Mouse (Mus musculus) liver, adult 2 months (tissue): ENCODE measurements at regions not wholly inside any gene's neighbourhood (a gene's known extent, or its start where the extent isn't known, plus 50 kb on each side); places are given as distances from the start of the nearest gene placed in this dataset.

Experiments used
- DNase-seq: peaks from one replicate; pipeline ENCODE4 v3.0.0-alpha.2; 2011; ENCODE audit warnings: low read depth, low spot score; ENCODE audit errors: extremely low read depth
- H3K27ac ChIP-seq: fragments of 200-500 bp; replicated peaks from 2 replicates; pipeline ENCODE4 v1.5.1; 2012; ENCODE audit warnings: low read depth, mild to moderate bottlenecking, control low read depth, inconsistent platforms, low read length; ENCODE audit not compliant: insufficient read depth
- H3K27me3 ChIP-seq: fragments of 200-500 bp; 2 replicates; pipeline ENCODE4 v1.6.1; 2012; ENCODE audit warnings: mild to moderate bottlenecking, moderate library complexity, low read length, inconsistent platforms; ENCODE audit not compliant: control insufficient read depth, insufficient read depth
- H3K36me3 ChIP-seq: fragments of 200-500 bp; 2 replicates; pipeline ENCODE4 v1.6.1; 2012; ENCODE audit warnings: low read length, inconsistent platforms; ENCODE audit not compliant: control insufficient read depth, insufficient read depth
- H3K4me1 ChIP-seq: fragments of 200-500 bp; 2 replicates; pipeline ENCODE4 v1.6.1; 2011; ENCODE audit warnings: low read length; ENCODE audit not compliant: control insufficient read depth, insufficient read depth
- H3K4me3 ChIP-seq: fragments of 200-500 bp; 2 replicates; pipeline ENCODE4 v1.5.1; 2011; ENCODE audit warnings: low read depth, mild to moderate bottlenecking, control low read depth, low read length, moderate library complexity; ENCODE audit not compliant: insufficient read depth
- H3K79me2 ChIP-seq: fragments of 200-500 bp; 2 replicates; pipeline ENCODE4 v1.6.1; 2012; ENCODE audit warnings: inconsistent platforms, mild to moderate bottlenecking, low read length, moderate library complexity; ENCODE audit not compliant: control insufficient read depth, insufficient read depth
- H3K9ac ChIP-seq: fragments of 200-500 bp; 2 replicates; pipeline ENCODE4 v1.6.1; 2012; ENCODE audit warnings: low read depth, mild to moderate bottlenecking, control low read depth, inconsistent platforms, low read length
- CTCF ChIP-seq: fragments of 200-500 bp; IDR thresholded peaks from 2 replicates; pipeline ENCODE4 v1.5.1; 2011; ENCODE audit warnings: low read depth, low read length, control low read depth
- POLR2A ChIP-seq: fragments of 200-500 bp; IDR thresholded peaks from 2 replicates; pipeline ENCODE4 v1.6.1; 2011; ENCODE audit warnings: low read length, control low read depth; ENCODE audit not compliant: insufficient read depth; ENCODE audit errors: extremely low read depth
- WGBS: fragments of 180-500 bp; shearing (Covaris S2); methylation state at CpG from one replicate; pipeline ENCODE4 v1.1.7; 2018; 5-methylcytosine and 5-hydroxymethylcytosine counted together

GRCm38 (mm10) chr1:186540070-186540469, 165.7 kb downstream of the Tgfb2 start:
- WGBS: 96% methylated on average over 2 of the region's 2 CpGs

DNA sequence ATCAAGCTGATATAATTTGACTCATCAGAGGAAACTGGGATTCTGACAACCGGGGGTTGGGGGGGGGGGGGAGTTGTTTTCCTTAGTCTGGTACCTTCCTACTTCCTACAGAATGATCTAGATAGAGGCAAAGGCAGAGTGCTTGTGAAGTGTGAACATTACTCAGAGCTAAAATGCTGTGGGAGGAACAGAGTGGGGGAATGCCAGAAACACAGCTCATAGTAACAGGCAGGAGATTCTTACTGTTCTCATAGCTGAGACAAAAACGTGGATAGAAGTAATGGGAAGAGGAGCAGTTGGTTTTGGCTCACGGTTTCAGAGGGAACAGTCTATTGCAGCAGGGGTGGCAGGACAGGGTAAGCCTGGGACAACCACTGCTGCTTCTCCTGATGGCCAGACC, 167.6 kb downstream of the Tgfb2 start:
- TF ChIP-seq POLR2A: no peak
- 71% methylated on average over 3 of the region's 3 CpGs for WGBS
- Histone ChIP-seq H3K27ac (no peak overlapping the region), H3K4me1 (no peaks in the 10 kb centered on the region), H3K36me3 (no peaks in the 10 kb centered on the region), H3K4me3 (no peak overlapping the region), H3K79me2 (no peaks in the 10 kb centered on the region), H3K9ac (no peak overlapping the region), H3K27me3 (no peaks in the 10 kb centered on the region)
- no peak for DNase-seq

More at GRCm38 (mm10) chr1:186540070-186540469, 165.7 kb downstream of the Tgfb2 start:
- no peak for DNase-seq
- Histone ChIP-seq H3K79me2 (no peaks in the 10 kb centered on the region), H3K4me1 (no peaks in the 10 kb centered on the region), H3K27me3 (0 out of 2 replicates have a peak, but pooled peaks cover 2% of the 10 kb centered on the region), H3K36me3 (no peaks in the 10 kb centered on the region), H3K4me3 (no peak overlapping the region), H3K9ac (no peak overlapping the region), H3K27ac (no peak overlapping the region)
- no peak for TF ChIP-seq CTCF
- TF ChIP-seq POLR2A: no peak

- 85% methylated on average over 6 of the region's 6 CpGs for WGBS
- H3K4me3 ChIP-seq: no peak overlapping the region
- H3K9ac ChIP-seq: no peak overlapping the region
- TF ChIP-seq POLR2A: no peak
- TF ChIP-seq CTCF: no peak
- no peak overlapping the region for H3K27ac ChIP-seq
- H3K27me3 ChIP-seq: no peaks in the 10 kb centered on the region
- H3K79me2 ChIP-seq: no peaks in the 10 kb centered on the region
- no peaks in the 10 kb centered on the region for H3K36me3 ChIP-seq
- DNase-seq: no peak
- no peaks in the 10 kb centered on the region for H3K4me1 ChIP-seq
Observed at GRCm38 (mm10) chr1:186515976-186516375, 189.8 kb downstream of the Tgfb2 start.

DNA sequence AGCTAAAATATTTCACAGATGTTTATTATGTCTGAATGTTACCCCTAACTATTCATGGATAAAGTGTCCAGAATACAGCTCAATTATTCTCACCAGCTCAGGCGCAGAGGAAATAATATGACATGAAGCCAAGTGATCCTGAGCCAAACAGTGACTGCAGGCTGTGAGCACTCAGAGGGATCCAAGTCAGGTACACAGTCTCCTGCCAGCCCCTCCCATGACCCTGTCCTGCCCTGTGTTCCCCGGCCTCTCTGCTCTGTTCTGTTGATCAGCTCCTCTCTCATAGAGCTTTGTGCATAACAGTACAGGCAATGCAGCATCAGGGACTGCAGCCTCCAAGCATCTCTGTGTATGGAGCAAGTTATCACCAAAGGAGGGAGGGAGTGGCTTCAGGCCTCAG, 190.7 kb downstream of the Tgfb2 start:
- Histone ChIP-seq H3K79me2 (no peaks in the 10 kb centered on the region), H3K27me3 (no peaks in the 10 kb centered on the region), H3K27ac (no peak overlapping the region), H3K4me1 (no peaks in the 10 kb centered on the region), H3K9ac (no peak overlapping the region), H3K36me3 (no peaks in the 10 kb centered on the region), H3K4me3 (no peak overlapping the region)
- TF ChIP-seq CTCF (no peak), POLR2A (no peak)
- DNase-seq: no peak
- WGBS: 59% methylated on average over 2 of the region's 2 CpGs

DNA sequence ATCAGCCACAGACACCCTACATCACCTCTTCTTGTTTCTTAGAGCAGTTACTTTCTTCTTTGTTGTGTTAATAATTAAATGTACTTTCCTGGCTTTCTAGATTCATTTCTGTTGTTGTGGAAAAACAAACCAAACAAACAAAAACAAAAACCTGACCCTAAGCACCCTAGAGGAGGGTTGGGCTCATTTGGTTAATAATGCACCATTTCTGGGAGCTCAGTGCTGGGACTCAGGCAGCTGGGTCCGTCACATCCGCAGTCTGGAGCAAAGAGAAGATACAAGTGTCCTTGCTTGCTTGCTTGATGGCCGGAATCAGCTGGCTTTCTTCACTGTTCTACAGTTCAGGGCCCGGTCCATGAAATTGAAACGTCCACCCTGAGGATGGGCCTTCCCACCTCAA, 191.9 kb downstream of the Tgfb2 start:
- no peak overlapping the region for H3K9ac ChIP-seq
- no peak overlapping the region for H3K27ac ChIP-seq
- 87% methylated on average over 5 of the region's 5 CpGs for WGBS
- no peaks in the 10 kb centered on the region for H3K79me2 ChIP-seq
- no peak for TF ChIP-seq CTCF
- no peak for TF ChIP-seq POLR2A
- no peaks in the 10 kb centered on the region for H3K27me3 ChIP-seq
- H3K36me3 ChIP-seq: no peaks in the 10 kb centered on the region
- no peaks in the 10 kb centered on the region for H3K4me1 ChIP-seq
- no peak for DNase-seq
- H3K4me3 ChIP-seq: no peak overlapping the region

DNA sequence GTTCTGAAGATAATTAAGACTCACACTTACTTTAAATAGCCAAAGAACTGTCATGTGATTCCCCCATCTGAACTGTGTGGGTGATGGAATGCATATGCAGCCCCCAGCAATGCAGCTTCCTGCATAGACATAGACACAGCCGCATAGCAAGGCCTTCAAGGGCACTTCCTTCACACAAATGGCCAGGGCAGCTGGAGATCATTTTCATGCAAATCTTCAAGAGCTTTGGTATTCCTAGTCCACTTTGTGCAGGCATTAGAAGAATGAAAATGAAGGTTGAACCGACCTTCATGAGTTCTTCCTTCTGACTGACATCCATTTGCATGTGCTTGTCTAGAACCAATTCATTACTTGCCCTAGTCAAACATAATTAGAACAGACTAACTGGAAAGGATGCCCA, 195.3 kb downstream of the Tgfb2 start:
- Histone ChIP-seq H3K79me2 (no peaks in the 10 kb centered on the region), H3K36me3 (no peaks in the 10 kb centered on the region), H3K9ac (no peak overlapping the region), H3K4me3 (no peak overlapping the region), H3K4me1 (no peaks in the 10 kb centered on the region), H3K27ac (no peak overlapping the region), H3K27me3 (no peaks in the 10 kb centered on the region)
- TF ChIP-seq CTCF: no peak
- no peak for TF ChIP-seq POLR2A
- DNase-seq: no peak
- 74% methylated on average over 2 of the region's 2 CpGs for WGBS
